Mouse (Mus musculus) heart, adult 2 months (tissue): Measurements from ENCODE around the gene Zdhhc23.

Experiments
- CTCF ChIP-seq: fragments of 200-600 bp; IDR thresholded peaks from 2 replicates; pipeline ENCODE4 v1.8.1; 2022; ENCODE audit warnings: antibody characterized with exemption, mild to moderate bottlenecking, moderate library complexity
- POLR2A ChIP-seq: fragments of 200-500 bp; IDR thresholded peaks from 2 replicates; pipeline ENCODE4 v1.6.1; 2011; ENCODE audit warnings: mild to moderate bottlenecking, low read depth, low read length, control low read depth; ENCODE audit not compliant: insufficient read depth

- TF ChIP-seq POLR2A (no peak), CTCF (no peak)
These were observed 24.7 kb downstream of the Zdhhc23 start for GRCm38 (mm10) chr16:43954913-43955312.
